Mouse (Mus musculus) 416B (cell line): ENCODE data around the gene Dzank1.

Experiments
- DNase-seq: peaks from one replicate; pipeline ENCODE4 v3.0.0; 2011; ENCODE audit warnings: low read depth

Gene Dzank1

DNA sequence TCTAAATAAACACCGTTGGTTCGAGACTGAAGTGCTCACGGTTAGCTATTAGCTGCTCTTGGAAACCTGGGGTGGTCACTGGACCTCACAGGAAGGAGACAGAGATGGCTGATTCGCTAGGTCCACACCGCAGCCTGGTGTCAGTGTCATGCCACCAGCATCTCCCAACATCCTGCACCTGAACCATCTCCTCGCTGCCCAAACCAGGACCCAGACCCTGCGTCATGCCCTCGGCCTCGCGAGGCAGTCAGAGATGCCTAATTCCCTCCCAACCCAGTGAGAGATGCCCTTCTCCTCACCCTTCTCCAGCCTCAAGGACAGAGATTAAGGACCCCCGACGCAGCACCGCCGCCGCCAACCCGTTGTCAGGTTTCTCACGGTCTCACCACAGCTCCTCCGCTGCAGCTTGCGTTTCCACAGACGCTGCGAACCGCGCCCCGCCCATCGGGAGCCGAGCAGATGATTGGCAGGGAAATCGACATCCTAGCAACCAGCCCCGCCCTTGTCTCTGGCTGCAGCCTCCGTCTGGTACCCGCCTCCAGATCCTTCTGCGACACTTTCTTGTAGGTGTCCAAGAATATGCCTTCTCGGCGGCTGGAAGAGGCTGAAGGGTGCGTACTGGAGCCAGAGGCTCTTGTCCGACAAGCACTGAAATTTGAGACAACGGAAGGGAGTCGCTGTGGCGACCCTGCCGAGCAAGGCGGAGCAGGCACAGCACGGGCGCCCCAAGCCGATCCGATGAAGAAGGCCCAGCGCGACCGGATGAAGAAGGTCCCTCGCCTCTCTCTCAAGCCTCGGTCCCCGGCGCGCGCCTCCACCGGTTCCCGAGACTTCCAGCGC, at the start of gene Dzank1, which contains the start of gene Polr3f:
Dzank1 (minus strand) TSS at position 434 of the 840 bp plus-strand sequence.
Polr3f (plus strand) TSS at position 738 of the 840 bp plus-strand sequence.
- DNase-seq, result peak; percentile 97

DNA sequence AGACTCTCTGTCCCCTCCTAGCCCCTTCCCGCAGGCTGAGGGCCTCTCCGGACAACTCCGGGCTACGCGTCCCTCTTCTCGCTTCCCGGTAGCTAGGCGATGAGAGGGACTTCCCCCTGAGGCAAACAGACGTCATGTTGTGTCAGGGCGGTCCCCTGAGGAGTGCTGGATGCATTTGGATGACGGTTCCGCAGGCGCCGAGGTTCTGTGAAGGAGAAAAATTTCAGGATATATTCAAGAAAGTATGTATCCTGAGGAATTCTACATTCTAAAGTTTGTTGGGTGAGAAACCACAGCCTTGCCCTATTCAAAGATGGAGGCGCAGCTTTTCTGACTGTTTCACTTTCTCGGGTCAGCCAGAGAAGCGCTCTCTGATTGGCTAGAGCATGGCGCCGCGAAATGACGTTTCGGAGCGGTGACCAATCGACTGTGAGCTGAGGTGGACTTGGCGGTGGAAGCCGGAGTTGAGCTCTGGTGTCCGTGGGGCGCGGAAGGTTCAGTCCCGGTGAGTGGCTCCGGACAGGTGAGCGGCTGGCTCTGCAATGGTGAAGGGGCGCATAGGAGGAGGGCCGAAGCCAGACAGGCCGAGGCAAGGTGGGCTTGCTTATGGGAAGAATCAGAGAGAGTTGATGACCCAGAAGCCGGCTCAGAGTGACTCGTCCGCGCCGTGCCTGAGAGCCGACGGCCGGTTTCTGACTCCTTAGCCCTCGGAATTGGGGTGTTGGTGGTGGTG, 28.8 kb upstream of the Dzank1 start, which contains the start of gene Sec23b:
Sec23b (plus strand) TSS at position 410 of the 733 bp plus-strand sequence.
- peak; percentile 98 for DNase-seq

DNA sequence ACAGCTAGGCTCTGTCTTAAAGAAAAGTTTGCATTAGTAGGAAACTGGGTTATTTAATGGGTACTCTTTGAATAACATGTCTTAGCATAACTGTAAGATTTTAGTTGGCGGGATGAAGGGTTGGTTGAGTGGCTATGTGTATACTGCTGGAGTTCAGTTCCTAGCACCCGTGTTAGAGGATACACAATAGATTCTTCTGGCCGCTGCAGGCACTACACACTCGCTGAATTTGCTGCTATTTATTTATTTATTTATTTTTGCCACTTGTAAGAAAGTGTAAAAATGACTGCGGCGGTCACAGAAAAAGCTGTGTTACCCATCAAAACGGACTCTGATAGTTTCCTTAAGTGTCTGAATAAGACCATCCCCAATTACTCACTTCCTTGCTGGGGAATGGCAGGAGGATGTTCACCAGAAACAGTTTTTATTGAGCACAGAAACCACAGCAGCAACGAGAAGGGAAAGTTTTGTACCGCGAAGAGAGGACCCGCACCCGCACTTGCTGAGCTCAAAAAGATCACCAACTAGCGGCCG, 28.1 kb upstream of the Dzank1 start:
- DNase-seq, result no peak

DNA sequence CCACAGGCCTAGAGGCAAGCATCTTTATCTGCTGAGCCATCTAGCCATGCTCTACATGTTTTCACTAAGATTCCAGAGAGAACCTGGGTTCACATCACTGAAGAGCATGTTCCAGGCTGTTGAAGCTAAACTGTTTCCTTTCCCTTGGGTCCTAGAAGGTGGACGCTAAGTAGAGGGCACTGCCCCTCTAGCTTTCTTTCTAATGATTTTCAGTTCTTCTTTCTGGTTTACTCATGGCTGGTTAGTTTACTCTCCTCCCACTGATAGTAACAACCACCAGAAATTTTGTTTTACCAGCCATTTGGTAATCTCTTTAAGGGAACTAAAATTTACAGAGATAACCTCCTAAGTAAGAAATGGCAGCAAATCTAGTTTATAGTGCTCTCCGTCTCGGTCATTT, 26.7 kb upstream of the Dzank1 start:
- no peak for DNase-seq

DNA sequence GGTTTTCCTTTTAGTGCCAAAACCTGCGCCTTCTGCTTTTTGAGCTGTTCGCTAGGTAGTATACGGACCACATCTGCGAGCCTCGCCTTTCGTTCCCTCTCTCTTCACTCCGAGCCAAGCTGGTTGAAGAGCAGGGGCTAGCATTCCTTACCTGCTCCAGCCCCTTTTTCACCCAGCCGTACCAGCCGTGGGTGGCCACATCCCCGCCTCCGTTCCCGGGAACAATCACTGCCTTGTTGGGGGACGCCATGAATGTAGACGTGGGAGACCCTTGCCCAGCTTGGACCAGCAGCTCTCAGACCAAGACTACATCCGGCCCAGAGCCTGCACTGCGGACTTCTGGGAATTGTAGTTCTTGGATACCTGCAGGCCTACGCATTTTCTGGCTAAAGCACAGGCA, 23.3 kb upstream of the Dzank1 start, which contains the start of gene Rbbp9:
Rbbp9 (minus strand) TSS at position 341 of the 400 bp plus-strand sequence.
- peak; percentile 71 for DNase-seq

DNA sequence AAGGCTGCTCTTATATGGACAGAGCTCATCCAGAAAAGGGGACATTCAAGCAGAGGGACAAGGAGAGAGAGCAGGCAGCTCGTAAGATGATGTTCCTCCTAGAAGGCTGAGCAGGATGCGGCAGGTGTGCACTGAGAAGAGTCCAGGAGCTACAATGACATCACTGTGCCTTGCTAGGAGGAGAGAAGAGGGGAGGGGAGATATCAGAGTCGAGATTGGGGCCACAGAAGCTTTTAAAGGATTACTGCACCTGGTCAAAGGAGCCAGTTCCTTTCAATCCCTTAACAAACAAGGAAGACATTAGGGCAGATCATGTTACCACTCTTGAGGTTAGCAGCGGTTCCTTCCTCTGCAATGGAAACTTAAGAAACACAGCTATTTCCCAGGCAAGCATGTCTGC, 20.3 kb upstream of the Dzank1 start:
- peak; percentile 67 for DNase-seq

DNA sequence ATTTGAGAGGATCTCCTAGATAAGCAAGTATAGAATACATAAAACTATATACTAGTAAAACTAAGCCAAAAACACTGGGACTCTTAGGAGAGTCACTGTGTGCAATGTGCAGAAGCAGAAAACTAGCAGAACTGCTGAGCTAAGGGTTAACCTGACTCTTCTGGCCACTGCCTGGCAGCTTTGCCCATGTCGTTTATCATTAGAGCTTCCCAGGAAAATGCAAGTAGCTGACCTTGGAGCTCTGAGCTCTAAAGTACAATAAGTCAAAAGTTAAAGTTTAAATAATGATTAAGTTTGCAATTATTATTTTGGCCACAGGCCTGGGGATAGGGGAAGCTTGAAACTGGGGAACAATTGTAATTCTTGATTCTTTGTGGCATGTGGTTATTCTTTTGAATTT, 18.3 kb upstream of the Dzank1 start:
- DNase-seq, result no peak

DNA sequence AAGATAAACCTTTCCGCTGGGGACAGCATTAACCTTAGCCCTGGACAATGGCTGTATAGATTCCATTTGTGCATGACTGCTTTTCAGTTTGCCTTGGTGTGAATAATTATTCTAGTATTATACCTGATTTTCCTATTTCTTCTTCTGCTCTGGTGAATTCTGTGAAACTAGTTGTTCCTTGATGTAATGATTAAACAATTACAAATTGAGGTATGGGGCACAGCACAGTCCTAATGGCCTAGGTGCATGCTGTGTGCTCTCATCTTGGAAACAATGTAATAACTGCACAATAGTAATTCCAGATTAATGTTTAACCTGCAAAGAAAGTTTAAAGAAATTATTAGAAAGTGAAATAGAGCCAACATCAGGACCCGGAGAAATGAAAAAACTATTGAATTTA, 17.8 kb upstream of the Dzank1 start:
- no peak for DNase-seq

DNA sequence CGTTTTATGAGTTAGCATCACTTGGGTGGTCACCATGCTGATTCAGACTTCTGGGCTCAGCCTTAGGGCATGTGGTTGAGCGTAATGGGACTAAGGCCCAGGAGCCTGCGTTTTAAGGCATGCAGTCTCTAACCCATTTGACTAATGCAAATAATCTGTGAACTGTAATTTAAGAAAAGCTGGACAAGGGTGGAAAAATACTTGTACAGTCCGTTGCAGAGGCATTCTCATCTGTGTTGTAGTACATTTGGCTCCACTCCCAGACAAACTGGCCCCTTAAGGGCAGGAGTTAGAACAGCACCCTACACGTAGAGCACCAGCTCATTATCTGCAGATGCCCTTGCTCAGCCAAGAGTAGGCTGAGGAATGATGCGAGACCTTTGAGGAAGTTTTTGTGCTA, 17.4 kb upstream of the Dzank1 start:
- DNase-seq, result no peak

DNA sequence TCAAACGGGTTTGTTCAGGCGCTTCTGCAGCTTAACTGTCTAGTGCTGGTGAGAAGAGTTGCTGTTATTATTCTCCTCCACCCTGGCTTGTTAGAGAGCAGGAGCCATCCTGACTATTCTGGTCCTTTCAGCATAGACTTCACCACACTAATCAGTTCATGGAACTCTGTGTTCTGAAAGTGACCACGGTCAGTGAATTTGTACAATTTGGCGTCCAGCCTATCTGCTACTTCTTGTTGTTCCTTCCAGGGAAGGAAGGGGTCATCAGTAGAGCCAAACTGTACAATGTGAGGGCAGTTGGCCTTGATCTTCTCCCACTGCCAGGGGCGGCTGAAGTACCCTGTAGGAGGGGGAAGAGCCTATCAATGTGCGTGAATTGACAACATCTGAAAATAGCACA, 16.5 kb upstream of the Dzank1 start:
- DNase-seq, result no peak

DNA sequence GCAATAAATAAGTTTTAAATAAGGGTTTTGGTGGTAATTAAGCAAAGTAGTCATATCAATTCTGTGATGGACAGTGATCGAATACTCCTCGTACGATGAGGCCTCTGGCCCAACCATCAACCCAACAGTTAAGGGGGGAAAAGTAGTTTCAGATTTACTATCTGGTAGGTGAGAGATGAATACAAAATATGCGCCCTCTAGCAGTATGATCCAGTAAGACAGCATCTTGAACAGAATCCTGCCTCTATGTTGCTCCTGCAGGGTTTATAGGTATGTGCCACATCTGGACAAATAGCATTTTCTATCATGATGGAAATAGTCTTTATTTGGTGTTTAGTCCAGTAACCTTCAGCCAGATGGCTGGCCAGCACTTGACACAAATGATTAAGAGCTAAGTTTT, 14.0 kb upstream of the Dzank1 start:
- peak; percentile 21 for DNase-seq

DNA sequence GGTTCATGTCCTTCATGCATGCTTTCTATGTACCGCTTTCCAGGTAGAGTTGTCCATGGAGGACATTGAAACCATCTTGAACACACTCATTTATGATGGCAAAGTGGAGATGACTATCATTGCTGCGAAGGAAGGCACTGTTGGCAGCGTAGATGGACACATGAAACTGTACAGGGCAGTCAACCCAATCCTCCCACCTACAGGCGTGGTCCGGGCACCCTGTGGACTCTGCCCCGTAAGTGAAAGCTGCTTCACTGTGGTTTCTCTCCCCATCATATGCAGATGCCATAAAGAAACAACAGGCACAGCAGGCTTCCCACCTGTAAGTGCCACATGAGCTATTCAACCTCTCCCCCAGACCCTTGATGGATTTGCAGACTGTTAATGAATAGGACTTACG, 9.9 kb upstream of the Dzank1 start:
- no peak for DNase-seq

DNA sequence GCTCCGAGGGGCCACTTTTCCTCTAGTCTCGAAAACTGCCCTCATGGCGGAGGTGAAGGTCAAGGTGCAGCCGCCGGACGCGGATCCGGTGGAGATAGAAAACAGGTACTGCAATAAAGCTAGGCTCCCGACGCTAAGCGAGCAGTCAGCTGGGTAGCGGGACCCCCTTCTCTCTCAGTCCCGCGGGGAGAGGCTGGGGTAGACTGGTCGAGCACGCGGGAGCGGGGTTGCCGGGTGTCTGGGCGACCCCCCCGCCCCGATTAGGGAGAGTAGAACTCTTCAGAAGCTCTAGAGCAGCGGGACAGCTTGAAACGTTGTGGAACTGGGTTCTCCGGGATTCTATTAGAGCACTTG, 584 bp upstream of the Dzank1 start:
- no peak for DNase-seq

DNA sequence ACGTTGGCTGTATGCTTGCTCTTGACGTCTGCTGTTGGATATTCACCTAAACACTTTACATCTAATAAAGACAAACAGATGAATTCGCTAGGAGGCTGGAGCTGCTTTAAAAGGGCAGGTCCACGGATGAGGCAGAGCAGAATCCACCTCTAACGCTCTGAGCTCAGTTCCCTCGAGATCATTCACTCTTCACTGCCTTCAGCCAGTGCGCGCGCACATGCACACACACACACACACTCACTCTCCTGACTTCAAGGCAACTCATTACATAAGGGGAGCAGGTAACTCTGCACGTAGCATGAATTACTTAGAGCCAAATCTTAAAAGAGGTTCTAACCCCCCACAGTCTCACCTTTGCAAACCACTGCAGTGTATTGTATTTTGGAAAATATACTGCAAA, 1.4 kb downstream of the Dzank1 start:
- no peak for DNase-seq

DNA sequence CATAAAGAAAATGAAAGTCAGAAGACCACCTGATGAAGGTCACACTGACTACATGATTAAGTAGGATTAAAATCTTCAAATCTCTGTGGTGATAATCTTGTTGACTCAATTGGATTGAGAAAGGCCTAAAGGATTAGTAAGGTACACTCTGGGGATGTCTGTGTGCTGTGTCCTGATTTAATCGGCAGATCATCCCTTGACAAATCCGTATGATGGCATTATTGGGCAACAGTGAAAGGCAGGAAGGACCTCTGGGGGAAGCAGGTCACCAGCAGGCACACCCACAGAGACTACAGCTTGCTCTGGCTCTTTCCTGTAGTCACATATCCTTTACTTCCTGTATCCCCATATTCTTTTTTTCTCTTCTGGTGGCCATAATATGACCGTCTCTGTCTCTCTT, 7.4 kb downstream of the Dzank1 start:
- peak; percentile 27 for DNase-seq

DNA sequence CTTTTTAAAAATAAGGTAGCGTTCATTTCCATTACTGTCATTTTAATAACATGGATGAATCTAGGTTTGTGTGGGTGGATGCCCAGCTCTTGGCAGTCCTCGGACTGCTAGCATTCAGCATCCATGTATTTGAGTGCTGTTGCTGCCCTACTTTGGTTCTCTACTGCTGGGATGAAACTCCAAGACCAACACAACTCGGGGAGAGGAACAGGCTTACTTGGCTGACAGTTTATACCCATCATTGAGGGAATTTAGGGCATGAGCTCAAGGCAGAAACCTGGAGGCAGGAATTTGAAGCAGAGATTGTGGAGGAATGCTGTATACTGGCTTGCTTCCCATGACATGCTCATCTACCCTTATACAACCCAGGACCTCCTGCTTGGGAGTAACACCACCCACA, 12.6 kb downstream of the Dzank1 start:
- DNase-seq, result no peak

DNA sequence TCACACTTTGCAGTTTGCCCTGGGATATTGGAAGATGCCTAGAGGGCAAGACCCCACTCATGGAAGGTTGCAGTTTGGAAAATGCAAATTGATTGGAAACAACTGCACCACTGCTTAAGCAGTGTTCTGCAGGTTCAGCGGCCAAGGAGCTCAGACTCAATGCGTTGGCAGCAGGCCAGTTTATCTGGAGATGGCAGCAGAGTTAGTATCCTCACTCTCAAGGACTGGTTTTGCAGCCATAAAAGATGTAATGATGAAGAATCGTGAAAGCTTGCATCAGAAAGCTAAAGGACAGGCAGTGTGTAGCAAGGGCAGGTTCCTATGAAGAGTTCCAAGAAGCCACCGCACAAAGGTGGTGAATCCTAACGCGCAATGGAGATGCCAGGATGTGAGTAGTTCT, 25.1 kb downstream of the Dzank1 start:
- DNase-seq, result no peak

DNA sequence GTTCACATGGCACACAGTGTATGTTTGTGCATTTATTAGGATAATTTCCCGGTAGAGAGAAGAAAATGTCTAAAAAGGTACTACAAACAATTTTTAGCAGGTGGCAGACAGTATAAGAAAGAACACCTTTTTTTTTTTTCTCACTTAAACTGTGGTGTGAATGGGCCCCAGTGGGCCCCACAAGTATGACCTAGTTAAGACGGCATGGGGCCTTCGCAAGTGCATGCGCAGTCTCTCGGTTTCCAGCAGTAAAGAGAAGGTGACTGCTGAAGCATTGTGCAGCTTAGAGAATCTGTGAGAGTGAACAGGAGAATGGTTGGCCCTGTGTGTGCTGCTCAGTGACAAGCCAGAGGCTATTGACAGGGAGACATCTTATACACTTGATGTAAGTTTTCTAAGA, 37.9 kb downstream of the Dzank1 start:
- no peak for DNase-seq

DNA sequence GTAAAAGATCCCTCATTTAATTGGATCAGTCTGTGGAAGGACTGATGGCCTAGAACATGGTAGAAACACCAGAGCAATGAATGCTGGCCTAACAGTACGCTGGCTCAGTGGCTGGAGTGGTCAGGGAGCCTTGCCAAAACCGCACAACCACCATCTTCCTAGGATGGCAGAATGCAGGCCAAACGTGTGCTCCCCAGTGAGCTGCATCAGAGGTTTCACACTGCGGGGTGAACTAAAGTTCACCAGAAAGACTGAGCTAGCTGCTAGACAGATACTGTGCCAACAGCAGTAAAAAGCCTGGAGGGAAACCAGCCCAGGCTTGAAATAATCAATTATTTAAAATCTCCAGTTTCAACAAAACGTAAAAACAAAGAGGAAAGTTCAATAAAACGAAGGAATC, 39.7 kb downstream of the Dzank1 start:
- DNase-seq, result peak; percentile 48

DNA sequence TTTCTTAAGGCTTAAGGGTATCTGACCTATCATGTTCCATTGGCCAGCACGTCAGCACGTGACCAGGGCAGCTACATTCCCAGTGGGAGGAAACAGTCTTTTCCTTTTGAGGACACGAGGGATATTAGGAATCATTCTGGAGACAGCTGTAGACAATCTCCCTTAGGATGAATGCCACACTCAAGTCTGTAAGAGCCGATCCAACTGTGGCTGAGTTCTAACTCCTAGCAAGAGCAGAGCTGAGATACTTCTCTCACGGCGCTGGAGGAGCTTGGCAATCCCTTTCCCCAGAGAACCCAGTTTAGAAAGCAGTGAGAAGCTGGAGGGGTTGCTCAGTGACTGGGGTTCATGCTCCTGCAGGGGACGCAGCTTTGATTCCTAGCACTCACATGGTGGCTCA, 41.8 kb downstream of the Dzank1 start:
- DNase-seq, result no peak

DNA sequence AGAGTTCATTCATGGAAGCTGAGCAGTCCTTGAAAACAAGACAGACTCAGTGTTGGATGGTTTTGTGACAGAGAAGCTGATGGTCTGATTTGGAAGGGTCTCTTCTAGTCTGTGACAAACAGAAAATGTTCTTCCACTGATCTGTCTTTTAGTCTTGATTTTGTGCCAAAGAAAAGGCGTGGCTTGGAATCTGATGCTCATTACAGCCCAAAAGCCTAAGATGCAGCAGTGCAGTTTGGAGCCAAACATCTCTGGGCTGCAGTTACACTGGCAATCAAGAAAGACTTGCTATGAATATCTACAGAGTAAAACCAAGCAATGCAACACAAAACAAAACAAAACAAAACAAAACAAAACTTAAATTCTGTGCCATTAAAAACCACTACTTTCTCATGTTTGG, 43.1 kb downstream of the Dzank1 start:
- DNase-seq, result no peak

DNA sequence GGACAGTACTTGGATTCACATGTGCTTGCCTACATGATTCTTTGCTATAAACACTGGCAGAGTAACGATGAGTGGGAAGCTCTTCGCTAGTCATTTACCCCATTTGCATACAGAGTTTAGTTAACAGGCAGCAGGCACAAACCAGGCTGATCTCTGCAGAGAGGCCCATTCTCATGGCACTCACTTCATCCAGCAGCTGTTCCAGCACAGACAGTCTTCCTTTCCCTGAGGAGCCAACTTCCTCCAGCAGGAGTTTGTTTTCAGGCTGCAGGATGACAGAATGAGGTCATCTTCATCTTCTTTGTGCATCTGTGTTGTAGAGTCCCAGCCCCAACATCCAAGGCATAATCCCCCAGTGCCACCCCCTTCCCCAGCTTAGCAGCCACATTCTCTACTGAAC, 47.8 kb downstream of the Dzank1 start:
- no peak for DNase-seq

DNA sequence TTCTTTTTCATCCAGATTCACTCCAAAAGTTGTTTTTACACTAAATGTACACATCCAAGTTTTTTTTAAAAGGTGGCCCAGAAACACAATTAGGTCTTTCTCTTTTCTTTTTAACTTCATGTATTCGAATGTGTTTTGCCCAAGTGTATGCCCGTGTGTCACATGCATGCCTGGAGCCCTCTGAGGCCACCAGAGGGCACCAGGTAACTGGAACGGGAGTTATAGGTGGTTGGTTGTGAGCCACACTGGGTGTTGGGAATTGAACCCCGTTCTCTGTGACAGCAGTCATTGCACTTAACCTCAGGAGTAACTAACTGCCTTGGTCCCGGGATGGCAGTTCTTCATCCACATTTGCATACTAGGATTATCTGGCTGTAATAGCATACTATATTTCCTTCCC, 60.0 kb downstream of the Dzank1 start:
- DNase-seq, result peak; percentile 54
